Mouse (Mus musculus) lung, postnatal 25 days (tissue): Measurements from ENCODE around the gene Usp1.
"Not testable (repeated sequence)": the region's sequence is repeated elsewhere in the genome, so short reads cannot be mapped to it uniquely, and the experiment has no call there.

ENCODE experiments used
- DNase-seq: peaks from one replicate; pipeline ENCODE4 v3.0.0; 2022; ENCODE audit warnings: low spot score

Gene Usp1

DNA sequence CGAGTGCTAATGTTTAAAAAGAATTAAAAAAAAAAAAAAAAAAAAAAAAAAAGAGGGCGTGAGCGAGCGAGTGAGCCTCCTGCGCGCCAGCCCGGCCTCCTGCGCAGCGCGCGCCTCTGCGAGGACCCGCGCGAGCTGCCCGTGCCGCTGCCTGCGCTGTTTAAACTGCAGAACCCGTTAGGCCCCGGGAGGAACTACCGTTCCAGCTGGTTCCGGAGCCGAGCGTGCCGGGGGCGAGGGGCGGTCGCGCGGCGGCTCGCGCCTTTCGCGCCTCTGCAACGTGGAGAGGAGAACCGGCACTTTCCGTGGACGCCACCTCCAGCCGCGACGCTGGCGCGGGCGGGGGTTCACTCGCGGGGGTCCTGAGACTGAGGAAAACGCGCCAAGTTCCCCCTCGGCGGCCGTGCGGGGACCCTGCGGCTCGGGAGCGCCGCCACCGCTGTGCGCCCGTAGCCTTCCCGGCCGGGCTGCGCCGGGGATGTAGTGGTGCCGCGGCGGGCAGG, at the start of gene Usp1:
Usp1 (plus strand) TSS at position 243 of the 503 bp plus-strand sequence.
- DNase-seq, result no peak

- no peak for DNase-seq
Observed at GRCm38 (mm10) chr4:98882706-98883105, 40.9 kb upstream of the Usp1 start.

DNA sequence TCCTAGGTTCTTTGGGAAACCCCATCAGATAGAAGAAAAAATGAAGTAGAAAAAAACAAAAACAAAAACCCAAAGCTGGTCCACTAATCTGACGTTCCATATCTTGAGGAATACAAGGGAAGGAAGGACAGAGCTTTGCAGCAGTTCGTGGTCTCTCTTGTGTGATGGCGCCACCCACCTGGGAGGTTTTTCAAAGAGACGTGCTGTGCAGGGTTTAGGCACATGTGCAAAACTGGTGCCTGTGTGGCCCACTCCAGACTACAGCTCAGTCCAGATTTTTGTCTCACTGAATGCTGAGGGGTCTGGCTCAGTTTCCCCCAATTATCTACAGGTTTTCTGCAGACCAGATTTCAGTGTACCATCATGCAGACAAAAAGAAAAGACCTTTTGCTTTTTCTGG, 37.2 kb upstream of the Usp1 start:
- DNase-seq, result no peak

GRCm38 (mm10) chr4:98887148-98887547, 36.5 kb upstream of the Usp1 start:
- DNase-seq, result peak; percentile 57

DNA sequence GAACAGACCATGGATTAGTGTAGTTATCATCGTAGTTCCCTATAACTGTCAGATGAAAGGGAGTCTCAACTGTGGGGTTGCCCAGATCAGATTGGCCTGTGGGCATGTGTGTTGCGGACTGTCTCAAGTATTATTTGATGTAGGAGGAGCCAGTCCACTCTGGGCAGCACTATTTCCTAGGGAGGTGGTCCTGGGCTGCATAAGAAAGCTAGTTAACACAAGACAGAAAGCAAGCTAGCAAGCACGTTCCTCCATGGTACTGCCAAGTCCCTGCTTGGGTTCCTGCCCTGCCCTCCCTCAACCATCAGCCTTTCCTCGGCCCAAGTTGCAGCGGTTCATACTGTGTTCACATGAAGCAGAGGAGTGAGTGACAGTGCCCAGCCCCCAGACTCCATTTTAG, 13.4 kb upstream of the Usp1 start:
- DNase-seq, result no peak

DNA sequence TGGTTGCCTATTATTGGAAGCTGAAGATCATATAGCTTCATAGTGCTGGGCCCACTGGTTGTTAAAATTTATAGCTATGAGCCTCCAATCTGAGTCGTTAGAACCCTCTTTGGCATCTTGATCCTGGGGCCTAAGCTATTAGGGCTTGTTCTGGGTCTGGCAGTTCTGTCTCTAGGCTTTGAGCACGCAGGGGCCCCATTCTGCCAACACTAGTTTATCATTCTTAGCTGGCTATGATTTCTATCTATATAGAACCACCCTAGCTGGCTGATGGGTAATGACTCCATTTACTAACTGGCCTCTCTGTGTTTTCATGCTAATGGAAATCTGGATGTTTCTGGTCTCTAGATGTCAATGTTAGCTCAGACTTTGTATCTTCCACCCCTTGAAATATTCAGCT, 5.9 kb upstream of the Usp1 start:
- DNase-seq, result no peak

DNA sequence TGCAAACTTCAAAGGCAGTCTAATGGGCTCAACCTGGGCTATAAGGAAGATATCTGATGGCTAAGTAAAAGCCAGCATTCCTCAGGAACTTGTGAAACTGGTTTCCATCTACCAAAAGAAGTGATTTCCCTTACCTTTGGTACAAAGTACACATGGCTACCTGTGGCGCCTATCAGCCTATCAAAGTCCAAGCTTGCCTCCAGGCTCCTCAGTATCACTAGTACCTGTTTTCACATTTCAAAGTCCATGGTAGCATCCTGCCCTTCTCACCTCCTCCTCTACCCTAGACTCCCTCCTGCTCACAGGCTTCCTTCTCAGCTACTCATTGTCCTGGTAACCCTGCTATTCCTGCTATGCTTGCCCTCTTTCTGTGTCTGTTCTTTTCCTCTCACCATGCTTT, 5.4 kb upstream of the Usp1 start:
- DNase-seq, result no peak

GRCm38 (mm10) chr4:98920896-98921295, 2.7 kb upstream of the Usp1 start:
- DNase-seq, result no peak

GRCm38 (mm10) chr4:98922061-98922642, 1.5 kb upstream of the Usp1 start:
- peak; percentile 3 for DNase-seq

- peak; percentile 99 for DNase-seq
Observed at GRCm38 (mm10) chr4:98922643-98923567, 705 bp upstream of the Usp1 start.

DNA sequence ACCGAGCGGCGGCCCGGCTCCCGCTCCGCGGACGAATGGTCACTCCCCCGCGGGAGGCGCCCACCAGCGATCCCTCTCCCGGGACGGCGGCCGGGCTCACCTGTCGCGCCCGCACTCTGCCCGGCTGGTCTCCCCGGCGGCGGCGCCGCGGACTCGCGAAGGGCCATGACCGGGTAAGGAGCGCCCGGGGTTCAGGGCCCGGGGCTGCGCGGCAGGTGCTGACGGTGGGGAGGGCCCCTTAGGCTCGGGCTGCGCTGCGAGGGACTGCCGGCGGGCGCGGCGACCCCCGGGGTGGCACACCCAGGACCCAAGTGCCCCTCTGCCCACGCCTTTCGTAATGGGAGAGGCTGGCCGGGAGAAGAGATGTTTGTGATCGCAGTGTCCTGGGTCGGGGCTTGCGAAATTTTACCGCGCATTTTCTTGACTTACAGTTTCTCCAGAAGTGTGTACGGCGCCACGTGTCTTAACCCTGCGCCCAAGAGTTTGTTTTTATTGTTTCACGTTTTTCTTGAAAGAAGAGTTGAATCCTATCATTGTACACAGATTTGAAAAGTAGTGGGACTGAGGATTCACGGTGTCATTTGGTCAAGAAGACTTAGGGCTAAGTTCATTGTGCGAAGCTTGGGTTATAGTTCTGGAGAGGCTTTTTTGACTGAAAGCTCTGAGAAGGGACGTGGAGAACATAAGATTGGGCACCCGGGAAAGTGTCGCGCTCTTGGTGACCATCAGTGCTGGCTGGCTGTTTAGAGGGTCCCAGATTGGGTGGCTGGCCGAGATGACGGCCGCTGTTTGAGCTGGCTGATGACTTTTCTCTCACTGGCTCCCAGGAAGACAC, 678 bp downstream of the Usp1 start:
- peak; percentile 25 for DNase-seq

DNA sequence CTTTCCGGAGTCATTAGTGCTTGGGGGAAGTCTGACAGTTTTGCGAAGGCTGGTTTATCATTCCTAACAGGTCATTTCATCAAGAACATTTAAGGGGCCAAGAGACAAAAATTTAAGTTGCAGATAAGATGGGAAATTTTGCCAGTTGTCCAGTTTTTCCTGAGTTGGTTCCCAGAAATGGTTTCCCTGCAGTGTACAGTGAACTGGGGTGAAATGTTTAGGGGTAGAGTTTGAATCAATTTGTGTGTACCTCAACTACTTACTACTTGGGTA, 1.2 kb downstream of the Usp1 start:
- DNase-seq, result no peak

GRCm38 (mm10) chr4:98925250-98925781, 1.7 kb downstream of the Usp1 start:
- no peak for DNase-seq

DNA sequence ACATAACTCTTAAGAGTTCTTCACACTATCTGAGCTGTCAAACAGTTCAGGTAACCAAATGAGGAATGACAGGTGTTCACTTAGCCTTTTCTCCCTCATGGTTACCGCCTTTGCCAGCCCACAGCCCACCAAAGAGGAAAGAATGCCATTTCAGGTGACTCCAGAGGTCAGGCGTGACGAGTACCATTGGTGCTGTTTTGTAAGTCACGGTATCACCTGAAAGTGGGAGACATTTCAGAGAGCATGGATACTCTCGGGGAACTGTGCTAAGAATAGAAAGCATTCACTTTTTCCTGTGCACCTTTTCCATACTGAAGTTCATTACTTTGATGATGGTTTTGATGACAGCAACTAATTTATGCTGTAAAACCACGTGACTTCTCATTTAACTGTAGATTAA, 12.4 kb downstream of the Usp1 start:
- no peak for DNase-seq

- not testable (repeated sequence) for DNase-seq
Observed at GRCm38 (mm10) chr4:98938210-98938609, 14.6 kb downstream of the Usp1 start.

DNA sequence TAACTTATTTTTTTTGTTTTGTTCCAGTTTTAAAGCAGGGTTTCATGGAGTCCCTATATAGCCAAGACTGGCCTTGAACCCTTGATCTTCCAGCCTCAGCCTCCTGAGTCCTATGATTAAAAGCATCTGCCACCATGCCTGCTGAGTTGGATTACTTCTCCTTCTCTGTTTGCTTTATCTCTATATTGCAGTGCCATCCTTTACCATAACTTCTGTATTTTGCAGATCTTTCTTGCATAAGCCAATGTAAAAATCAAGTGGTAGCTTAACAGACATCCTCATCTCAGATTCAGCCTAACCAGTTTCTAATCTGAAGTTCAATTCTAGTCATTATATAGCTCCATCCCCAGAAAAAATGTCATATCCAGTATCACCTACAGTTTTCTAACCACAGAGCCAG, 27.0 kb downstream of the Usp1 start:
- no peak for DNase-seq

DNA sequence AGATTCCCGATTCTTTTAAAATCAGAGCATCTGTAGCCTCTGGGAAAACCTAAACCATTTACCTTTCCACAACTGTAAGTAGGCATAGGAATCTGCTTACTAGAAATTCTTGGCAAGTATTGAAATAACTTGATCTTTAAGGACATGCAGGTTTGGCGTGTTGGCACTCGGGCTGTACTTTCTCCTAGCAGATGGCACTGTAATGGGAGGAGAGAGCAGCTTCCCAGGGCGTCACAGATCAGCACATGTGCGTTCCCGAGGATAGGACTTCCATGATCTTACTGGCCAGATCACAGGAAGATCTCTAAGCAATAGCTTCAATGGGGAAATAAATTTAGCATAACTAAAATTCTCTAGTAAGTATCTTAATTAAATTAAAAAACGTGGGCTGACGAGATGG, 32.4 kb downstream of the Usp1 start:
- DNase-seq, result no peak

DNA sequence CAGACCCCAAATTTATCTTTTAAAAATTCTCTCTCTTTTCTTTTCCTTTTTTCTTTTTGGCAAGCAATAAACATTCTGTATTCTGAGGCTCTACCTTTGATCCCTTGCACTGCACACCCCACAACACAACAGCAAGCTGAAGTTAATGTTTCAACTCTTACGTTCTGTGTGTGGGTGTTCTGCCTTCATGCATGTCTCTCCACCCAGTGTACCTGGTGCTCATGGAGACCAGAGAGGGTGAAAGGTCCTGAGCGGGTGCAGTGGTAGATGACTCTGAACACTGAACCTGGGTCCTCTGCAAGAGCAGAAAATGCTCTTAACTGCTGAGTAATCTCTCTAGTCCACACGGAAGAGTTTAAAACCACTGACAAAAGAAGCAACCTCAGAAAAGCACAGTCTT, 36.6 kb downstream of the Usp1 start:
- DNase-seq, result no peak

GRCm38 (mm10) chr4:98969946-98970345, 46.3 kb downstream of the Usp1 start:
- DNase-seq, result no peak

- no peak for DNase-seq
Observed at GRCm38 (mm10) chr4:98975741-98976140, 52.1 kb downstream of the Usp1 start.

DNA sequence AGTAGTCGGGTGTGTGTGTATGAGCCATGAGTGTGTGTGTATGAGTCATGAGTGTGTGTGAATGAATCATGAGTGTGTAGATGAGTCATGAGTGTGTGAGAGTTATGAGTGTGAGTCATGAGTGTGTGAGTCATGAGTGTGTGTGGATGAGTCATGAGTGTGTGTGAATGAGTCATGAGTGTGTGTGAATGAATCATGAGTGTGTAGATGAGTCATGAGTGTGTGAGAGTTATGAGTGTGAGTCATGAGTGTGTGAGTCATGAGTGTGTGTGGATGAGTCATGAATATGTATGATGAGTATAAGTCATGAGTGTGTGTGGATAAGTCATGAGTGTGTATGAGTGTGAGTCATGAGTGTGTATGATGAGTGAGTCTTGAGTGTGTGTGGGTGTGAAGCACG, 54.7 kb downstream of the Usp1 start:
- not testable (repeated sequence) for DNase-seq

- no peak for DNase-seq
Observed at GRCm38 (mm10) chr4:98978693-98979092, 55.1 kb downstream of the Usp1 start.
